Mouse (Mus musculus): ENCODE data around the gene Kbtbd2.
A peak's percentile ranks its signal among the peaks of the same experiment; 100 is the strongest.

Gene Kbtbd2

DNA sequence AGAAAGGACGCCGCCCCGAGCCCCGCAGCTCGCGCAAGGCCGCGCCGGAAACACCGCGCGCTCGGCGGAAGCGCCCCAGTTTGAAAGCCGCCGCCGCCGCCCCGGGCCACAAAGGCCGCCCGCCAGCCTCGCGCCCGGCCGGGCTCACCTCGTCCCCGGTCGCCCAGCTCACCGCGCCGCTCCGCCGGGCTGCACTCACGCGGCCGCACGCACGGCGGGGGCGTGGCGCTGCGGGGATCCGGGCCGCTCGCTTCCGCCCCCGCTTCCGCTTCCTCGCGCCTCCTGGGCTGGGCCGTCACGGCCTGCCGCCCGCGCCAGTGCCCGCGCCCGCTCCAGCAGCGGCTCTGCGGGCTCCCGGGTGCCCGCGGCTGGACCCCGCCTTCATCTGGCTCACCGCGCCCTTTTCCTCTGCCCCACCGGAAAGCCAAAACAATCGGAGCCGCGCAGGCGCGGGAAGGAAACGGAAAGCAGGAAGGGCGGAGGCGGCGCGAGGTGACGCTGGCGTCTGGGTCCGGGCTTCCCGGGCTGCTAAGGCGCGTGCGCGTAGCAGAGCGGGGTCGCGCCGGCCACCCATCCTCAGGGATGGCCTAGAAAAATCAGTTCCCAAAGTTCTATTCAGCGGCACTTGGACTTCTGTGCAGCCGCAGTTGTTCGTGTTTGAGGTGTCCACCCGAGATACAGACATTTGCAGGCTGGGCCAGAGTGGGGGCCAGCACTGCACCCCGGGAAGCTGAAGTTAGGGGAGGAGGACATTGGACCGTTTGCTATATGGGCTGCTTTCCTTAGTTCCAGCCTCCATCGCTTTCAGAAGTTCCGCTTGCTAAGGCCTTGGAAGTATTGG lies at the start of gene Kbtbd2:
Gene Kbtbd2 (minus strand): TSS at position 503 of the 841 bp plus-strand sequence.
- peak; percentile 96 to 97 for DNase-seq

GRCm38 (mm10) chr6:56844365-56844764 lies 46.8 kb upstream of the Kbtbd2 start:
- no peak for DNase-seq

DNA sequence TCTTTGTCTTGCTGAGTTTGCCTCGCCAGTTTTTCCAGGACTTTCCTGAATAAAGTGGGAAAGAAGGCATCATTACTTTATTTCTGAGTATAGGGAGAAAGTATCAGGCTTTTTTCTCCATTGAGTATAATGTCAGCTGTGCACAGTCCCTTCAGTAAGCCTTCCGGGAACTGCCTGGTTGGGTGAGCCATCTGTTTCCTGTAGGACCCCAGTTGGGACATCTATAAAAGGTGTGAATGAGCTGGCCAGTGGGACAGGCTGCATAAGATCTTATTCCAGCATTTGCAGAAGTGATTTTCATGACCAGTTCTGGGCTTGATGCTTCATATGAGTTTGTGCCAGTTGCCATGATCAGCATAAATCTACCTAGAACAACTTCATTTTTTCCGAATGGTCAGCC lies 45.6 kb upstream of the Kbtbd2 start:
- no peak for DNase-seq

DNA sequence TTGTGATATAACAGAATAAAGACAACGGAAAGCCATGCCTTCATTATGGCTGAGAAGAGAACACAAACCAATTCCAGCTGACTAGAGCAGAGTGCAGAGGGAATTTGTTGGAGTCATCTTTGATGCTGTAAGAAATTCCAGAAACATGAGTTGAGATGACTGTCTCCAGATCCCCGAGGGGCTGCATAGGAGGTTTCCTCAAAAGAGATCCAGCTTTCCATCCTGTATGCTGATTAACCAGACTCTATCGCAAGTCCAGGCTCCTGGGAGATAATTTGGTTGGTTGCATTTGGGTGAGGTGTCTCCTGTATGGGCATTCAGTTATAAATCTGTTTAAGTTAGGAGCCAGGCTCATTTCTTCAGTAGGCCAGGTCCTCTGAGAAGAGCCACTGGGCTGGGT lies 40.0 kb upstream of the Kbtbd2 start:
- DNase-seq, result no peak

DNA sequence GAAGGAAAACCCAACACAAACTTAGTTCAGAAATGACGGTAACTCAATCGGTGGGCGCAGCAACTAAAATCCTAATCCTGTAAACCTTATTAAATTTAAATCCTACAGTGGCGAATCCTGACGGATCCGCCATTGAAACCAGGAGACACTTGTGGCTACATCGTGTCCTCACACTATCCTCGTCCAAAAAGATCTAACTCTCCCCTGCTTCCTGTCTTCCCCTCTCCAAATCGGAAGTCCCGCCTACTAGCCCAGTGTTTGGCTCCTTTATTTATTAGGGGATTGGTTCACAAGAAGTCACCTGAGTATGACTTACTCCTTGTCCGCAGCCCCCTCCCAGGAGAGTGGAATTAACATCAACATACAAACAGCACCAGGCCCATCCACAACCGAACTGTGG lies 39.6 kb upstream of the Kbtbd2 start:
- no peak for DNase-seq

- no peak for DNase-seq
Measured at GRCm38 (mm10) chr6:56835532-56835931, 37.9 kb upstream of the Kbtbd2 start.

- DNase-seq, result no peak
Measured at GRCm38 (mm10) chr6:56834769-56835168, 37.2 kb upstream of the Kbtbd2 start.

DNA sequence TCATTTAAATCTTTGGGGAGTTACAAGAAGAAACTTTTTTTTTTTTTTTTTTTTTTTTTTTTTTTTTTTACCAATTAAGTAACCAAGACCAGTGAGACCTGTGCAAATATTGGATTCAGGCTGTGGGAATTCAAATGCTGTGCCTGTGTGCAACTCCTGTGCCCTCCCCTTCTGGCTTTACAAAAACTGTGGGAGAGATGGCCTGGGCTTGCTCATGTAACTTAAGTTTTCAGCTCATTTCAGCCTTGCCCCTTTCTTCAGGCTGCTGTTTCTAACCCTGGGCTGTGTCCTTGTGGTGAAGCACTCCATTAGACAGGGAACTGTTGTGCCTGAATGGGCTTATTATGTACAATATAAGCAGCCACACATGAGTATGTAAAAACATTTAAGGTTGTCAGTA lies 35.2 kb upstream of the Kbtbd2 start:
- no peak for DNase-seq

DNA sequence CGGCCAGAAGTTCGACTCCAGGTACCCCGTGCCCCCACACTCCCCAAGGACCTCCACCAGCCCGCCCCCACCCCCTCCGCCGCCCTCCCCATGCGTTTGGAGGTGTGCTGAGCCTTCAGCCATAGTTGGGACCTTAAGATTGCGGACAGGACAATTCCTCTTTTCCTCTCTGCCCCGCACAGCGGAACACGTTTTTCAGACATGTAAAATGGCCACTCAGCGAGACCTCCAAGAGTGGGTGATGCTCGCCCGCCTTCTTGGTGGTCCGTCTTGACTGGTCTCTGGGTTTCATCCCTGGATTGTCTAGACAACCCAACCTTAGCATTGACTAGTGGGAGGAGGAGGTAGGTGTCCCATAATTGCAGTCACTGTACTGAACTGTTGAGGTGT lies 34.8 kb upstream of the Kbtbd2 start:
- DNase-seq, result peak in 1 of 2 experiments; percentile 7

- peak; percentile 86 to 90 for DNase-seq
Measured at GRCm38 (mm10) chr6:56831697-56832406, 34.2 kb upstream of the Kbtbd2 start, which contains the start of gene Fkbp9. Gene Fkbp9 (plus strand): TSS chr6:56832059.

- DNase-seq, result no peak
Measured at GRCm38 (mm10) chr6:56825657-56826056, 28.0 kb upstream of the Kbtbd2 start.

DNA sequence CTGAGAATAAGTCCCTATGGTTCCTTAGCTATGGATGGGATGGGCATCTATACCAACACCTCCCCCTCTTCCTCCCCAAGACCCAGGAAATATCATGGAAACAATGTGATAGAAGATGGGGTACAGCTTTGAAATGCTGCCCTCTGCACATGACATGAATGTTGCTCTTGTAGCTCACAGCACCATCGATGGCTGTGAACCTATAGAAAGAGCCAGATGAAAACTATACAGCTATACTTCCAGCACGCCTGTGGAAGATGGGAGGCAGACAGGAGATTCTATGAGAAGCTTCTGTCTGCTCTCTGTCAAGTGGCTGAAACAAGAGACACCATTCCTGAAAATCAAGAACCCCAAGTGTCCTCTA lies 21.5 kb upstream of the Kbtbd2 start:
- no peak for DNase-seq

DNA sequence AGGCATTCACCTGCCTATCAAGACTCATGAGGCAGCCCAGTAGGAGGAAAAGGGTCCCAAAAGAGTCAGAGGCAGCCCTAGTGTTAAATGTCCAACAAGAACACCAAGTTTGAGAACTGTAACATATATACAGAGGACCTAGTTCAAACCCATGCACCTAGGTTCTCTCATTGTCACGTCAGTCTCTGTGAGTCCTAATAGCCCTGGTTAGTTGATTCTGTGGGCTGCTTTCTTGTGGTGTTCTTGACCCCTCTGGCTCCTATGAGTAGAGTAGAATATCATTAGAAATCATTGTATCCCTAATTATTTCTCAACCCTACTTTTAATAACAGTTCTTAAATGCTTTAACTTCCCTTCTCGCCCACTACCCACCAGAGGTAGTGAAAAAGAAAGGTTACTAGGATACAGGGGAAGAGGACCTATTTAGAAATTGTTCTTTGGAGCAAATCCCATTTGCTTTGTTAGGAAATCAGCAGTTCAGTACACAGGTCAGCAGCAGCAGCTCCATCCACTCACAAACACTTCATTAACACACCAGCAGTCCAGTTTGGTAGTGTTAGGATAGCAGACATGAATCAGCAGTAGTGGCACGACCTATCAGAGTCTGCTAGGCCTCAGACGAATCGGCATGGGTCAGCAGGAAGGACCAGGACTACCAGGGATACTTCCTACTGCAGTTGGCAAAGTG lies 21.0 kb upstream of the Kbtbd2 start:
- DNase-seq, result peak; percentile 49 to 57

DNA sequence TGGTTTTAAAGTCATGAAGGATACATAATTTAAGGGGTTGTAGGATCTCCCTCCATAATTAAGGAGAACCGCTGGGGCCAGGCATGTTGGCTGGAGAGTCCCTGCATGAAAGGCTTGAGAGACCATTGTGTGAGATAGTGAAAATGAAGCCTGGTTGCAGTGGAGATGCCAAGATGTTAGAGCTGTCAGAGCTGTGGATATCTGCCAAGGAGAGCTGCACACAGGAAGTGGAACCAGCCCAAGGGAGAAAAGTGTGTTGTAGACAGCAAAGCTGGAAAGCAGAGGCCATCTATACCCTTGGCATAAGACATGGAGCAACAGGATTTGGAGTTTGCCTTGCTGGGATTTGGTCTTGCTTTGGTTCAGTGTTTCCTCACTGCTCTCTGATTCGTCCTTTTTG lies 15.7 kb upstream of the Kbtbd2 start:
- no peak for DNase-seq

DNA sequence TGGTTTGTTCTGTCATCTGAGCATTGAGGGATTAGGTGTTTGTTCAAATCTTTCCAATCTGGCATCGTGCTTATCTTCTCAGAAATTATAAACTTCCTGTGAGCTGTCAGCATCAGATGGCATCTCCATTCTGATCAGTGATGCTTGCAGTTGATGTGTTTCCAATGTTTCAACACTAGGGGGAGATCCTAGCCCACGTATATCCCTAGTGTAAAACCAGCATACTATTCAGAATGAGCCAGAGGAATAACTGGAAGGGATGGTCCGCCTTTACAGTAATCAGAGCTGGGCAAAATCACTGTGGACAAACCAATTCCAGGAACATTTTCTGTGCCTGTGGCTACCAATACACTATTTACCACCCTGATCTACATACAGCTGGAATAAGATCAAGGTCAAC lies 11.0 kb upstream of the Kbtbd2 start:
- peak in 1 of 2 experiments; percentile 47 for DNase-seq

DNA sequence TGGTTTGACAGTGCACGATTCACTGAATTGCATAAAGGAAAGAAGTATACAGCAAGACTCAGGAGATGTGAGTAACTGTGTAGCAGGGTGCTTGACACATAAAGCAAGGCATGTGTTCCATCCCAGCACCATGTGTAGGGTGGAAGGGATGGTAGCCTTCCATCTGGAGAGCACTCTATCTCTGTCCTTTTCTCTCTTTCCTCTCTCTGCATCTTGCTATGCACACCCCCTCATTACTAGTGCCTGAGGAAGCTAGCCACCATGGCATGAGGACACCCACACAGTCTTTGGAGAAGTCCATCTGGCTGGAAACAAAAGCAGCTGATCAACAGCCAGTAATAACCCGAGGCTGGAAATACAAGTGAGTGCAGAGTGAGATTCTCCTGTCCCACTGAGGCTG lies 8.6 kb upstream of the Kbtbd2 start:
- no peak for DNase-seq

GRCm38 (mm10) chr6:56805026-56805425 lies 7.4 kb upstream of the Kbtbd2 start:
- no peak for DNase-seq

- DNase-seq, result no peak
Measured at GRCm38 (mm10) chr6:56798152-56798465, 496 bp upstream of the Kbtbd2 start.

GRCm38 (mm10) chr6:56796668-56797141 lies 908 bp downstream of the Kbtbd2 start:
- peak; percentile 31 to 38 for DNase-seq

DNA sequence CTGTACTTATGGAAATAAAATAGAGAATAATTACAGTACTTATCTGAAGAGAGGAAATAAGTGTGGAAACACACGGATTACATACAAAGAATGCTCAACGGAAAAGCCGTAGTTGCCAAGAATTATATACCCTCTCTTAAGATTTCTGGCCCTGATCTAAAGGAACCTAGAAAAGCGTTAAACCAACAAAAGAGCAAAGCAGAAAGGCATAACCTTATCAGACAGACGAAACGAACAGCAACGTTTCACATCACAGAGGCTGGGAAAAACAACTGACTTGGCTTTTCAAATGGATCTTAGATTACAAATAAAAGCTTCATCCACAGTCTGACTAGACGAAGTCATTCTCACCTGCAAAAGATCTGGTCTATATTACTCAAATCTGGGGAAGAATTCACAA lies 1.4 kb downstream of the Kbtbd2 start:
- DNase-seq, result no peak

DNA sequence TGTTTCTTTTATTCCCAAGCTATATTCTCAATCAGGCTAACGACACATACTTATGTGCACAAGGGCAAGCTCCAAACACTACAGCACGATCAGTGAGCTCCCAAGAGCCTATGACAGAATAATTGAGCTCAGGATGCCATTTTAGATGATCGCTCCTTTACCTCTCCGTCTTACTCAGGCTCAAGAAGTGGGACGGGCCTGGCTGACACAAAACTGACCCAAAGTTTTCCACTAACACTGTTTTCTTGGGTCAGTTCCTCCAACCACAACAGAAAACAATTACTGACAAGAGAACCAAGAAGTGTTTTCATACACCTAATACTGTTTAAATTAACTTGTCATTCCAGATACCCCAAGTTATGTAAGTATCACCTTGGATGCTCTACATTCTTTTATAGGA lies 2.8 kb downstream of the Kbtbd2 start:
- no peak for DNase-seq

DNA sequence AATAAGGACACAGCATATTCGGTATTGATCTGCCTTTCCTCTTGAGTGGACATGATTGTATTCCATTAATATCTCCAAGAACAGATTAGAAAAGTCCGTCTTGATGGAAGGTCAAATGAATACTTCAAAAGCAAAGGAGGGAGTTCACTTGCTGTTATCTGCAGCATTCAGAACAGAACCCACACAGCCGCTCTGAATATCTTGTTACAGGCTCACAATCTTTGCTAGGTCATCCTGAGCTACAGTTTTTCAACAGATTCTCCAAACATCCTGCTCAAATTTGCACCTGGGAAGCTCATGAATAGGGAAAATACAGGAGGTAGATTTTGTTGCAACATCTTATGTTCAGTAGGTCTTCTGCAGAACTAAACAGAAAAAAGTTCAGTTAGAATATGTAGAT lies 8.3 kb downstream of the Kbtbd2 start:
- DNase-seq, result no peak

- no peak for DNase-seq
Measured at GRCm38 (mm10) chr6:56787668-56788067, 9.9 kb downstream of the Kbtbd2 start.

- DNase-seq, result peak in 1 of 2 experiments; percentile 27
Measured at GRCm38 (mm10) chr6:56785068-56785467, 12.5 kb downstream of the Kbtbd2 start.

Measured in lung, adult 18-20 months (tissue).